Mouse (Mus musculus) liver, adult 2 months (tissue): ENCODE measurements around the gene Agap1.

Experiments used
- CTCF ChIP-seq: fragments of 200-500 bp; IDR thresholded peaks from 2 replicates; pipeline ENCODE4 v1.5.1; 2011; ENCODE audit warnings: low read depth, low read length, control low read depth
- POLR2A ChIP-seq: fragments of 200-500 bp; IDR thresholded peaks from 2 replicates; pipeline ENCODE4 v1.6.1; 2011; ENCODE audit warnings: low read length, control low read depth; ENCODE audit not compliant: insufficient read depth; ENCODE audit errors: extremely low read depth

DNA sequence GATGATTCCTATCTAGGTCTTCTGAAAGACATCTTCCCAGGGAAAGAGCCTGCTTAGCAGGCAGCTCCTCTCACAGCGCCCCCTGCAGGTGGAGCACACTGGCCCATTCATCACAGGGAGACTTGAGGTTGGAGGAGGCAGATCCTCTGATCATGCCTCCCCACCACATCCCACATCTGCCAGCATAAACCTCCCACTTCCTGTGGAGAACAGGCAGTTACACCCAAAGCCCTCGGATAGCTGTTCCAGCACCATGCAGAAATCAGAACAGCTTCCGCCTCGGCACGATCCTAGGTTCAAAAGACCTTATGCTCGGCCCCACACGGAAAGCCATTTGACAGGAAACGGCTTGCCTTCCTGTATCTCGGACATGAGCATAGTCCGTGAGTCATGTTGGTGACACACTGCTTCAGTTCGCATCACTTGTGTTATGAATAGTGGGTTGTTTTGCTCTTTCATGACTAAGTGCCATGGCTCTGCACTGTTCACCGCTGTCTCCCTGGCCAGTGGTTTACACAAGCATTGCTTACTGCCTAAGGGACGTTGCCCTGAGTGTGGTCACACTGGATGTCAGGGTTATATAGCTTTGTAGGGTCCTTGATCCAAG is 276.1 kb downstream of the Agap1 start:
- TF ChIP-seq CTCF (peak; percentile 78), POLR2A (no peak)
